Mouse (Mus musculus) G1E (cell line): ENCODE results near the gene Trpm8.

Experiments used
- CTCF ChIP-seq: IDR thresholded peaks from 2 replicates; pipeline ENCODE4 v1.5.1; 2012; ENCODE audit warnings: low read depth, low read length, inconsistent platforms, mixed read lengths
- GATA1 ChIP-seq: IDR thresholded peaks from 2 replicates; pipeline ENCODE4 v1.6.1; 2012; ENCODE audit warnings: borderline replicate concordance, low read length, inconsistent platforms, mixed read lengths
- POLR2AphosphoS5 ChIP-seq: IDR thresholded peaks from 2 replicates; pipeline ENCODE4 v1.6.1; 2012; ENCODE audit warnings: low read depth, low read length, inconsistent platforms; ENCODE audit not compliant: insufficient replicate concordance

DNA sequence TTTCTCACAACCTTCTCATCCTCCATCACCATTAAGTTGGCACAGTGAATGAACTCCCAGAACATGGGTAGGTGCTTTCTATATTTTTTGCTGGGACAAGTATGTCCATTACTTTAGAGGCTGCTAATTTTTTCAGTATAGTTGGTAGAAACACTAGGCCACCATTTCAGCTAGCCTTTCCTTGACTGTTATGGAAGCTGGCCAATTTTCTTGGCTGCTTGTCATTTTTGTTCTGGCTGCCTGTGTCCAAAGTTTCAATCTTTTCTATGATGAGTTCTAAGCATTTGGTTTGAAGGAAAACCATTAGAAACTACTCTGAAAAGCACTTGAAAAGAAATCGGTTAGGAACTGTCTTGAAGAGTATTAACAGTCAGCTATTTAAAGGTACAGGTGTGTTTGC is 101.0 kb downstream of the Trpm8 start:
- TF ChIP-seq CTCF (no peak), POLR2AphosphoS5 (no peak), GATA1 (no peak)
